Mouse (Mus musculus): ENCODE results near the gene Vmn2r90. TPM values are rescaled to one million over a fixed set of nuclear protein-coding genes. Genes with fewer than 3 reads are reported as not detected.
A peak's percentile ranks its signal among the peaks of the same experiment; 100 is the strongest.
"Not testable (repeated sequence)": the region's sequence is repeated elsewhere in the genome, so short reads cannot be mapped to it uniquely, and the experiment has no call there.

Gene Vmn2r90
- not detected for total RNA-seq (2021)
- long read RNA-seq, experiment 1, result 0 reads
- long read RNA-seq, experiment 2, result 0 reads

DNA sequence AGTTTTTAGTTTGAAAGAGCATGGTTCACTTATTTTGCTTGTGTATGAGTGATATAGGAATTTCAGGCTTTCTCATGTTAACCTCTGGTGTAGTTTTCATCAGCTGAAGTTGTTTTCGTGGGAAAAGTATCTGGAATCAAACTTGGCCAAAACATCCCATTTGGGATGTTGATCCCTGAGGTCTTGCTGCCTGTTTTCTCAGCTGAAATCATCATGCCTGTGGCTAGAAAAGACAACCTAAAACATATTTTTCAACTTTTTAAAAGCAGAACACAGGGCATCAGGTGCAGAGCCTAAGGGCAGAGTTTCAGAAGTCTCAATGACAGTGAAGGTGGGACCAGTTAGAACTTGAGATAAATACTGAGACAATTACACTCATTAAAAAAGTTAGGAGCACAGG lies at the start of gene Vmn2r90:
Gene Vmn2r90 (plus strand): TSS at position 301 of the 400 bp plus-strand sequence.
- intact Hi-C loops (cut with DNase I), result no loop called here
- no peak for DNase-seq (ENCODE audit: low spot score in 2 of 2)

DNA sequence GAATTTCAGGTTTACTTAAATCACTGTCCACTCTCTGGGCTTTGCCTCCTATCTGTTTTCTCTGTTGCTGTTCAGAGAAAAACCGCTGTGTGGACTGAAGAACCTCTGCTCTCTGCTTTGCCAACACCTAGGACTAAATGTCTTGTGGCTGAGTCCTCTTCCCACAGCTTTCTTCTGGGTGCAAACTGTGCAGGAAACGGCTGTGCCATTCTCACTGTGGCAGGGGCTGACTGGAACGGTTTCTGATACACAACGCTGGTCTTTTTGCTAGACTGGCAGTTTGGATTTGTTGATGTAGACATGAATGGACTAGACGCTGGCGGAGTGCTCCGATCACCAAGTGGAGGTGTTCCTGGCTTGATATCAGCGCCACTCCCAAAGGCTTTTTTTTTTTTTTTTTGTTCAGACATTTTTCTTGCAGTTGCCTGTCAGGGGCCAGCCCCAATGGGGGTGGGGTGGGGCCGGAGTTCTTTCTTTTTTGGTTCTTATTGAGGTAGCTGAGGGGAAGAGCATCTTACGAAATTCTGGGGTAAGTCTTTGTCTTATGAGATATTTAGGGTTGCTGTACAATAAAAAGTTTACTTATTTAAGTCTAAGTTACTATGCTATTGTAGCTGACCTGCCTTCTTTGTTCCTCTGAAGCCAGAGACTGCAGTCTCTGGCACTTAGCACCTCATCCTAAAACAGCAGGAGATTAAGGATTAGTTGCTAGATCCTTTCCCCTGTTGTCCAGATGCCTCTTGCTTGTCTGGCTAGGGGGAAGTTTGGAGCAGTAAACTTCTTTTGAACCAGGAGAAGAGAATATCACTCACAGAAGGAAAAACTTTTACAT lies 48.3 kb upstream of the Vmn2r90 start:
- no peak for DNase-seq (ENCODE audit: low spot score in 2 of 2)
- intact Hi-C loops (cut with DNase I), result no loop called here

DNA sequence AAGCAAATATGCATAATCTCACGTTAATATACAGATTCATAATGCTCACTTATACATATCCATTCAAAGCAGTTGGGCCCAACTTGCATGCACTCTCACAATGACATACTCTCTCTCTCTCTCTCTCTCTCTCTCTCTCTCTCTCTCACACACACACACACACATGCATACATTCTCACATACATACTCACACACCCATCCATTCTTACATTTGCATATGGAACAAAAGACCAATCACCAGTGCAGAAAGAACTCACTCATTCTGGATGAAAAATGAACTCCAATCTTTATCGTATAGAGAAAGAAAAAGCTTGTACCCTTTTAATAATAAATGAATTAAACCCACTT lies 47.7 kb upstream of the Vmn2r90 start:
- intact Hi-C loops (cut with DNase I), result no loop called here
- no peak for DNase-seq (ENCODE audit: low spot score in 2 of 2)

DNA sequence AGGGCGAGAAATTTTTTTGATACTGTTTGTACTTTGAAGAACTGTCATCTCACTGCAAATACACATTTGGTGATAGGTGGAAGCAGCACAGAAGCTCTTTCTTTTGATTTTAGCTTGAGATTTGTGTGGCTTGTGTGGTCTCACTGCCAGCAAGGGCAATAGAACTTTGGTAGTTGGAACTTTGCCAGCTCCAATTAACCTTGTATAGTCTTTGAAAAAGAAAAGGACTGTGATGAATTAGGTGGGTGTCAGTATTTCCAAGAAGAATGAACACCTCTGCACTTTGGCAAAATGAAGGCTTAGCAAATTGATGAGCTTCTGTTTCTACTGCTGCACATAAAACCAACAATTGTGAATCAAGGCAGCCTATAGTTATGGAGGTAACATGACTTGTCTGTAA lies 24.8 kb upstream of the Vmn2r90 start:
- DNase-seq (ENCODE audit: low spot score in 2 of 2), result no peak
- intact Hi-C loops (cut with DNase I), result no loop called here

DNA sequence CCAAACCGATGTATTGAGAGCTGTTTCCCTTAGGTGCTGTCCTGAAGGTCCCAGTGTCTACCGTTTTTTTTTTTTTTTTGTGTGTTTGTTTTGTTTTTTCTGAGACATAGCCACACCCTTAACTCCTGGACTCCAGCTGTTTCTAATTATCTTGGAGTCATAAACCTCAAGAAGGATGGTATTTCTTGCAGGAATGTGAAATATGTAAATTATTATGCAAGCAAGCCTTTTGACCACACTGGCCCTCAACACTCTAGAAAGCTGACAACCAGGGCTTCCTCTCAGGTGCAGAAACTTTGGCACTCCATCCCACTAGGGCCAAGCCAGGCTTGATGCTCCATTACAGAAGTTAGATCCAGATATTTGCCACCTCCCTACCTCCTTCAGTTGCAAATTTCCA lies 12.9 kb upstream of the Vmn2r90 start:
- intact Hi-C loops (cut with DNase I), result no loop called here
- no peak for DNase-seq (ENCODE audit: low spot score in 2 of 2)

DNA sequence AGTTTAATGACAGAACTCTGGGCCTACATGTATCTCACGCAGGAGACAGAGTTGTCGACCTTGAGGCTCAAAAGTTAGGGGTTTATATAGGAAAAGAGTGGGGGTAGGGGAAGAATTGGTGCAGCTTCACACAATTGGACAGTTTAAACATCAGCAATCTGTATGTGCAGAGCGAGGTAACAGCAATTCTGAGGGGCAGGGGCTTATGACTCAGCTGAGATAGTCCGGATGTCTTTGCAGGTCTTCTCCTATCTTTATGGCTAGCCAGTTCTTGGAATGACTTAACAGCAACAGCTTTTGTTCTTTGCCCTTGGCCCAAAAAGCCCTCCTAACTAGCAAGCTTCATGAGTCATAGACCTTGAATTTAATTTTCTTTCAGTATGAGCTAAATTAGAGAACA lies 28.8 kb downstream of the Vmn2r90 start:
- DNase-seq (ENCODE audit: low spot score in 2 of 2); intact Hi-C loops (cut with DNase I): not testable (repeated sequence)

DNA sequence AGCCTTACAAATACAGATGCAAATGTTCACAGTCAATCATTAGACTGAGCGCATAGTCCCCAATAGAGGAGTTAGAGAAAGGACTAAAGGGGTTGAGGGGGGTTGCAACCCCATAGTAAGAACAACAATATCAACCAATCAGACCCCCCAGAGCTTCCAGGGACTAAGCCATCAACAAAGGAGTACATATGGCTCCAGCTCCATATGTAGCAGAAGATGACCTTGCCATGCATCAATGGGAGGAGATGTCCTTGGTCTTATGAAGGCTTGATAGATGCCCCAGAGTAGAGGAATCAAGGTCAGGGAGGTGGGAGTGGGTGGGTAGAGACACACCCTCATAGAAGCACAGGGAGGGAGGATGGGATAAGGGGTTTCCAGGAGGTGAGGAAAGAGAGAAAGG lies 35.1 kb downstream of the Vmn2r90 start:
- intact Hi-C loops (cut with DNase I), result no loop called here
- no peak for DNase-seq (ENCODE audit: low spot score in 2 of 2)

DNA sequence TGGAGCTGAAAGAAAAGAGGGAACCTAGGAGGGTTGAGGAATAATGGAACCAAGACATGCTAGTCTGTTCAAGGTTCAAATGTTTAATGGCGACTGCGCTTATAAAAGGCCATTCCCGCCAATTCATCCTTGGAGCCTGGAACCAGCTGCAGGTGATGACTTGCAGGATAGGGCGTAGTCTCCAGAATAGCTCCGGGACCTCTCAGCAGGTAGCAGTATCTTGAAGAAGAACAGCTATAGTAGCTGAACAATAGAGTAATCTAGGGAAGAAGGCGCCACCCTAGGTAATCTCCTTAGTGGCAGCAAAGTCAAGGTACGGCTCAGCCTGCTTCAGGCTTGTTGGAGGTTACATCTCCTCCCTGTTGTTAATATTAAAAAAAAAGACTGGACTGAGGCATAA lies 35.8 kb downstream of the Vmn2r90 start:
- DNase-seq (ENCODE audit: low spot score in 2 of 2); intact Hi-C loops (cut with DNase I): not testable (repeated sequence)

DNA sequence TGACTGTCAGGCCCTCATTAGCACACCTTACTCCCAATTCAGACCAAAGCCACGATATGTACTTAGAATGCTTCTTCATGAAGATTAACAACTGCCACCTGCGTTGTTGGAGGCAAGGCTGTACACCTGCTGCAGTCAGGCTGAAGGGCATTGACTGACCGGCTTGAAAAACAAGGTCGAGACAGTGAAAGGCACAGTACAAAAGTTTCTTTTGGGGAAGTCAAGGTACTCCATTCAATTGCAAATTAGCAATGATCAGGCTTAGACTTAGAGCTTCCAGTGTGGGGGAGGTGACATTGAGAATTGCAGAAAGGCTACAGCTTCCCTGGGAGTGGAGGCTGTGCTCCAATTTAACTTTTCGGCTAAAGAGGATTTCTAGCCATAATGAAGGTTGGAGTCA lies 36.4 kb downstream of the Vmn2r90 start:
- intact Hi-C loops (cut with DNase I); DNase-seq (ENCODE audit: low spot score in 2 of 2): not testable (repeated sequence)

DNA sequence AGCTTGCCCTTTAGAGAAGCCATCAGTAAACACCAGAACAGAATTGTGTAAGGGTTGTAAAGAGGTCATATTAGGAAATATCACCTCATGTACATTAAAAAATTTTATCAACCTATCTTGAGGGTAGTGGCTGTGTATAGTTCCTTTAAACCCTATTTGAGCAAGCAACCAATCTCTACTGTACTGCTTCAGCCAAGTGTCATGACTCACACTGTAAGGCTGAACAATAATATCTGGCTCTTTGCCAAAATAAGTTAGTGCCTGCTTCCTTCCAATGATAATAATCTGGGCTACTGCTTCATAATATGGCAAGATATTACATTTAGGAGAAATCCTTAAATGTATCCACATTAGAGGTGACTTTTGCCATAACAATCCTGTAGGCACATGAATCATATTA lies 38.0 kb downstream of the Vmn2r90 start:
- intact Hi-C loops (cut with DNase I); DNase-seq (ENCODE audit: low spot score in 2 of 2): not testable (repeated sequence)

DNA sequence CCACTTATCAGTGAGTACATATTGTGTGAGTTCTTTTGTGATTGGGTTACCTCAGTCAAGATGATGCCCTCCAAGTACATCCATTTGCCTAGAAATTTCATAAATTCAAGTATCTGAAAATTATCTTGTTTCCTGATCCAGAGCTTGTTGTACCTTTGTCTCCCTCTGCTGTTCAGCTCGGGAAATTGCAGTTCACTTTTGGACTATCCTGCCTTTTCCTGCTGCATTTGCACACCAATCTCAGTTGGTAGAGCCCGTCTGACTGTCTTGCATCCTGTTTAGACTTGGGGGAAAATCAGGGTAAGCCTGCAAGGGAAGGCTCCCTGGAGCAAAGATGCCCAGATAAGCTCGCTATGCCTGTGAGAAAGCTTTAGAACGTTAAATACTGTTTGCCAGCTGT lies 45.8 kb downstream of the Vmn2r90 start:
- peak; percentile 72 to 77 for DNase-seq (ENCODE audit: low spot score in 2 of 2)

DNA sequence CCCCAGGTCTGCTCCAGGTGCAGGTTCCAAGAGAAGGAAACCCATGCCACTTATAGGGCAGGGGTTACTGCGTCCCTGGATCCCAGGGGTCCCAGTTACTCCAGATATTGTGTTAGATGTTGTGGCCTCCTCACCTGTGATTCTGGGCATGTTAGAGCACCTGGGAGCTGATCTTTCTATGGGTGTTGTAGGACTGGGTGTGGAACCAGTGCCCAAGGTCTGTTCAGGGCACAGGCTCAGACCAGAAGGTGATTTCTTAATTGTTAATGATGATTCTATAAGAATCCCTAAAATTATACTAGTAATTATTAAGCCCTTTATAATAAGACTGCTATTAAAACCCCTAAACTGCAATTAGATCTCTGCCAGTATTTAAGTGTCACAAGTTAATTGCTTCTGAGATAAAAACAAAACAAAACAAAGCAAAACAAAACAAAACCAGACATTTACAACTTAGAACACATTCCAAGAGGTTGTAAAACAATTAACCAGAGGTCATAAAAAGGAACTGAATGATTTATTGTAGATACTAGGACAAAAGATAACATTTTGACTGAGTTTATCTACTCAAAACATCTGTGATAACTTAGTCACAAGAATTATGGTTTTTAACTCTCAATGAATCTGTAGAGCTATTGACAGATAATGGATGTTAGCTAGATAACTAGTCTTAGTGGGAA lies 59.2 kb downstream of the Vmn2r90 start:
- no peak for DNase-seq (ENCODE audit: low spot score in 2 of 2)

More for the DNA sequence above, 45.8 kb downstream of the Vmn2r90 start:
- intact Hi-C loops (cut with DNase I), result loop anchor here (2.0 kb wide), 1 partner anchor 353 kb away; no protein-coding TSS in a partner anchor

DNA sequence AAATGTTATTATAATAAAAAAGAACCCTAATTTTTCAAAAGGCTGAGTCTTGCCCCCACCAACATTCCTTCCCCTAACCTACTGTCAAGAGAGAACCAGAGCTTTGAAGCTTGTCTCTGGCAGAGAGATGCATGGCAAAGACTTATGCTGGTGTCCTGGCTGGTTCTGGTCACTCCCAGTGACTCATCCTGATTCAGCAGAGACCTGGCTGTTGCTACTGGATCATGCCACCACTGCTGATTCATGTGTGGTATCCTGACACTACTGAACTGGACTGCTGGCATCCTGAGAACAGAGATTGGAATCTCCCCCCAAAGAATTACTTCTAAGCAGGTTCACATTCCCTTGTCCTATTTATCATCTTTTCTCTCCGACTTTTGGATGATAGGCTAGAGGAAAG lies 60.7 kb downstream of the Vmn2r90 start:
- intact Hi-C loops (cut with DNase I), result no loop called here
- DNase-seq (ENCODE audit: low spot score in 2 of 2), result no peak

More for the DNA sequence above, 59.2 kb downstream of the Vmn2r90 start:
- intact Hi-C loops (cut with DNase I), result no loop called here

DNA sequence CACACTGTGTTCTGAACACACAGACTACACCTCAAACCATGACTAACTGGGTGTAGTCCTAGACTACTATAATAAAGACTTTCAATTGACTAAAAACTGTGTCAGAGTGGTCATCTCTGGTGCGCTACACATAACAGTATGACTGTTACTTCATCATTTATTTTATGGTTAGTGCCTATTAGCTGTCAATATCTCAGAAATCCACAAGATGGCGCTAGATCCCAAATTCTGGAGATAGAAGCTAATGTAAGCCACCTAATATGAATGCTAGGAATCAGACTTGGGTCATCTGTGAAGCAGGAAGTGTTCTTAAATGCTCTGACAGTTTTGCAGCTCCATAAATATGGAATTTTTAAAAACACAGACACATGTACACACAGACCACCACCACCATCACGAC lies 62.9 kb downstream of the Vmn2r90 start:
- intact Hi-C loops (cut with DNase I), result loop anchor here (2.0 kb wide), 1 partner anchor 128 kb away; no protein-coding TSS in a partner anchor
- DNase-seq (ENCODE audit: low spot score in 2 of 2), result peak; percentile 32 to 34

Other genes with a start within 250 kb of the Vmn2r90 start
- gene Lnpep, start 78.7 kb upstream of the Vmn2r90 start, total RNA-seq (2021), result 10 to 100 TPM; 71.8 to 88.7 TPM
- 10 to 100 TPM; 76.9 to 80.9 TPM for gene Spaca6, start 123.4 kb downstream of the Vmn2r90 start, total RNA-seq (2021)
- gene Has1, start 151.5 kb downstream of the Vmn2r90 start, total RNA-seq (2021), result under 1 TPM; 0.26 to 0.32 TPM
- gene Fpr1, start 180.2 kb downstream of the Vmn2r90 start, total RNA-seq (2021), result not detected
- gene Fpr2, start 184.1 kb downstream of the Vmn2r90 start, total RNA-seq (2021), result not detected
- not detected for gene Fpr3, start 184.1 kb downstream of the Vmn2r90 start, total RNA-seq (2021)

Data from left cerebral cortex, postnatal 14 days (tissue).